Mouse (Mus musculus) brain, embryonic 14.5 days (tissue): ENCODE data around the gene Atn1.

Experiments
- CTCF ChIP-seq: fragments of 200-500 bp; IDR thresholded peaks from 2 replicates; pipeline ENCODE4 v1.5.1; 2012; ENCODE audit warnings: inconsistent platforms, mild to moderate bottlenecking, moderate library complexity, borderline replicate concordance; ENCODE audit not compliant: insufficient read depth, insufficient read length; ENCODE audit errors: extremely low read depth
- POLR2A ChIP-seq: fragments of 200-500 bp; IDR thresholded peaks from 2 replicates; pipeline ENCODE4 v1.6.1; 2012; ENCODE audit warnings: mild to moderate bottlenecking, inconsistent platforms, borderline replicate concordance; ENCODE audit not compliant: poor library complexity, insufficient read depth, insufficient read length, severe bottlenecking; ENCODE audit errors: extremely low read depth

- TF ChIP-seq CTCF (no peak), POLR2A (no peak)
Observed at GRCm38 (mm10) chr6:124693243-124693981, 62.9 kb downstream of the Atn1 start.
